Mouse (Mus musculus): ENCODE results near the gene Angptl7.

The Angptl7 gene

DNA sequence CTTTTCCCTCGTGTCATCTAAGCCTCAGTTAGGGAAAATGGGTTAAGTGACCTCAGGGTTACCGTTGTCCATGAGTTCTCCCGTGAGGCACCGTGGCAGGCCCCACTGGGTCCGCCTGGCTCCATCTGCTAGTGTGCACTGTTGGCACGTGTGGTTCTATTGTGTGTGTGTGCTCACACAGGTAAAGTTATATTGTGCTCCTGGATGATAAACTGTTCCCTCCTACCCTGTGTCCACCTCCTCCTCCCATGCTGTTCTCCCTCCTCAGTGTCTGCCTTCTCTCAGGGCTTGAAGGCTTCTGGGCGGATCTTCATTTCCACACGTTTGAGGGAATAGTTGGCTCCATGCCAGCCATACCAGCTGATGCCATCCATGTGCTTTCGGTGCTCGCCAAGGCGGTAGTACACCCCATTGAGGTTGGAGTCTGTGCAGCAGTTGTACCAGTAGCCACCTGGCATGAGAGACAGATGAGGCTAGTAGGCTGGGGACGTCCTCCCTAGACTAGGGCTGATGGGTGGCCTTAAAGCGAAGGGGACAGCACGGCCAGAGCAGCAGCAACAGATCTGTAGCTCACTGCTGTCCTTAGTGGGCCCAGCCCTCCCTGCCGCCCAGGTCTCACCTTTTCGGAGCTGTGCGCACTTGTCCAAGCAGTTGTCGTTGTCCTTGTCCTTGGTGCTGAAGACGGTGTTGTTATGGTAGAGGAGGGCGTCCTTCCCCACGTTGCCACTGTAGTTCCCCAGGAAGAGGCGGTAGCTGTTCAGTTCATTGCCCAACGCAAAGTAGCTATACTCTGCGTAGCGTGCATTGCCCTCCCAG is 4.2 kb downstream of the Angptl7 start:
- no peak for DNase-seq (ENCODE audit: low read depth in 1 of 2, low spot score in 2 of 2)

DNA sequence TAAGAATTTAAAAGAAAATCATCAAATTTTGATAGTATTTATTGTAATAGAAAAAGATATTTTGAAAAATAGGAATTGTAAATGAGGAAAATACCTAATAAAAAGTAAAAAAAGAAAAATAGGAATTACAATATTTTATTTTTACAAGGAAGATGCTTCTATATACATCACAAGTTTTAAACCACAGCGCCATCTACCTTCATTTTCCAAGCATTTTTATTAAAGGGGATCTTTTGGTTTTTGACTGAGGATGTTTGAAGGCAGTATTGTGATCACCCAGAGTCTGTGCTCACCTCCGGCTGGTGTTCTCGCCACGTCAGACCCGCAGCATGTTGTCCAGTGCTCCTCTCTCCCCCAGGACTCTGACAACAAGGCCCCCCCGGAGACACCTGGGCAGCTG is 5.1 kb downstream of the Angptl7 start:
- no peak for DNase-seq (ENCODE audit: low read depth in 1 of 2, low spot score in 2 of 2)

DNA sequence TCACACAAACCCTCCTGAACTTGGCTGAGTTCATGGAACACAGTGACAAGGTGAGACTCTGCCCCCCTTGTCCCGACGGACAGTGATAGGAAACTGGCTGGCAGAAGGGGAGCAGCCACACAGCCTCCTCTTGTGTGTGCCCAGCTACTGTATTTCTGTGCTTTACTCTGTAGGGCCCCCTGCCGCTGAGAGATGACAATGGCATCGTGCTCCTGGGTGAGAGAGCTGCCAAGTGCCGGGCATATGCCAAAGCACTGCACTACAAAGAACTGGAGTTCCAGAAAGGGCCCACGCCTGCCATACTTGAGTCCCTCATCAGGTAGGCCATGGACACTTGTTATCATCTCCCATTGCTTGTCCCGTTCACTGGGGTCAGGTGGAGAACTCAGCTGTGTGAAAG is 8.8 kb downstream of the Angptl7 start:
- DNase-seq (ENCODE audit: low read depth in 1 of 2, low spot score in 2 of 2): no peak

DNA sequence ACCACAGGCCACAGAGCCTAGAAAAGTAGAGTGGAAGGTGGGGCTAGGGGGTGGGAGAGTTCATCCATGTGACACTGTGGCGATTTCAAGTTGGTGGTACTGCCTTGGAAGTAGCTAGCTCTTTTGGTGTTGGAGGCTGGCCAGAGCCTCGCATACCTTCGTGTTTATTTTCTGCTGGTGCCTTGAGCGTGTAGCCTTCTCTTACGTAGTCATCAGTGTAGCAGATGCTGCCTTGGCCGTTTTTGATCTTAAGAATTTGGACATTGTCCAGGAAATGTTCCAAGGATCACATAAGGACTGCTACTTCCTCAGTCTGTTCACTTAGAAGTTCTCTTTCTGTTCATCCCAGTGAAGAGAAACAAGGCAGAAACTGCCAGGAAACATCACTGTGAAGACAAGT is 9.8 kb downstream of the Angptl7 start:
- DNase-seq (ENCODE audit: low read depth in 1 of 2, low spot score in 2 of 2): no peak

DNA sequence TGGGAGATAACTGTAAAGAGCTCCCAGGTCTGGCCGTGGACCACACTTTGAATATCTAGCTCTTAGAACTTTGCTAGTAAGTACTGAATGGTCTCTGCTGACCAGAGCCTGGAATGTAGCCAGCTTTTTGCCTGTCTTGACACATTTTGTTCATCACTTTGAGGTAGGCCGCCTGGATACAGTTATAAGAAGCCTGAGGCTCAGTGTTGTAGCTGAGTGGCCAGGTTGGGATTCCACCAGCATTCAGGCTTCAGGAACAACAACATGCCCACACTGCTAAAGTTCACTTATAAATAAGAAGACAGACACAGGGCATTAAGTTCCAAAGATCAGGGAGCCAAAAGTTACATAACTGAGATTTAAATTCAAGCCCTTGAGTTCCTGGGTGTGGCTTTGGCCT is 12.4 kb downstream of the Angptl7 start:
- DNase-seq (ENCODE audit: low read depth in 1 of 2, low spot score in 2 of 2): no peak

DNA sequence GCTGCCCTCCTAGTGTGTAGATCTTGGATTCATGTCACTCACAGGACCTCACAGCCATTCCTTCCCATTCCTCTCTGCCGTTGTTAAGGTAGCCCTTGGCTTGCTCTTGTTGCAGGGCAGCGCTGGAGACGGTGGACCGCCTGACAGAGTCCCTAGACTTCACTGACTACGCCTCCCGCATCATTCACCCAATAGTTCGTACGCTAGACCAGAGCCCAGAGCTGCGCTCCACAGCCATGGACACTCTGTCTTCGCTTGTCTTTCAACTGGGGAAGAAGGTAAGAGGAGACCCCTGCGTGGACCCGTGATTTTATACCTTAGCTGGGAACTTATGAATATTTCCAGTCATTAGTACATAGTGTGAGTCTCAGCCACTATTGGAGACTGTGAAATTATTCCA is 15.7 kb downstream of the Angptl7 start:
- DNase-seq (ENCODE audit: low read depth in 1 of 2, low spot score in 2 of 2): no peak

DNA sequence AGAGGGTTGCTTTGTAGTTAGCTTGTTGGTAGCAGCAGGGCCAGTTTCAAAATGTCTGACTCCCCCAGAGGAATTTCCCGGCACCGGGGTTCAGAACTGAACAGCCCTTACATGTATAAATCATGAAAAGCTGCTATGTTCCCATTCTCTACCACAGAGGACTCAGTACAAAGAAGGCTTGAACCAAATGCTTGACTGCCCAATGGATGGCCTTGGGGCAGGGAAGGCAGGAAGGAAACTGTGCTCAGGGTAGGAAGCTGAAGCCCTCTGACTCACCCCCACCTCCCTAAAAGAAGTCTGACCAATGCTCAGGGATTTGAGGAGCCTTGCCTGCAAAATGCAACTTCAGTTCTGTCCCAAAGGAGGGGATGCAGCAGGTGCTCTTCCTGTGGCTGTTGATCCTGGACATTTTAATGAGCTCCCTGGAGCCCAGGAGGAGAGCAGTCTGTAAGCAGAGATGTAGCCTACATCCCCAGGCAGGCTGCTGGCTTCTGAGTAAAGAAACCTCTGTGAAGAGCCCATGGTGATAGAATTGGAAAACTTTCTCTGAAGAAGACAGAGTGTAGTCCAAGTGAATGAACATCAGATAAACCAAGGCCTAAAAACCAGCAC is 18.6 kb downstream of the Angptl7 start:
- DNase-seq (ENCODE audit: low read depth in 1 of 2, low spot score in 2 of 2): no peak

DNA sequence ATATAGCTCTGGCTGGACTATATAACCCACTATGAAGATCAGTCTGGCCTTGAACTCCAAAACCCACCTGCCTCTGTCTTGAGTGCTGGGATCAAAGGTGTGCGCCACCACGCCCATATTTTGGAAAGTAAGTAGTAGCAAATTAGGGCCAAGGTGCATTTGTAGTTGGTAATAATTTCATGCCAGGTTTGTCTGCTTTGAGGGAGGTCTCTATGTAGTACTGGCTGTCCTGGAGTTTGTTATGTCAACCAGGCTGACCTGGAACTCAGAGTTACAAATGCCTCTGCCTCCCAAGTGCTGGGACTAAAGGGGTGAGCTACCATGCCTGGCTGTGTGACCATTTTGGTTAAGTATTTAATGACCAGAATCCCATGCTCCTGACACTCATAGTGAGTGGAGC is 20.0 kb downstream of the Angptl7 start:
- no peak for DNase-seq (ENCODE audit: low read depth in 1 of 2, low spot score in 2 of 2)

DNA sequence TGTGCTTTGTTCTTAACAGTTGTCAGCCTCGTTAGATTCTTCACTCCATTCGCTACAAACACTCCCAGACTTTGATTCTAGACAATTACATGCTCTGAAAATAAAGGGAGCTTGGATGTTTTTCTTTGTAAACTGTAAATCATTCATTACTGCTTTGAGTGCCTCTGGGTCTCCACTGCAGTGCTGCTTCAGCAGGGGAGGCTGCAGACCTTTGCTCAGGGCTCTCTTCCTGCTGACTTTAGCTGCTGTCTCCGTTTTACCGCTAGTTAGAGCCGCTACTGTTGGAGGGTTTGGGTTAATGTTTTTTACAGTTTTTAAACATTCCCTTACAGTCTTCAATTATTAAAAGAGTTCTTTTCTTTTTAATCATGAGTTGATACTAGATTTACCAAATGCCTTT is 26.8 kb downstream of the Angptl7 start:
- DNase-seq (ENCODE audit: low read depth in 1 of 2, low spot score in 2 of 2): no peak

DNA sequence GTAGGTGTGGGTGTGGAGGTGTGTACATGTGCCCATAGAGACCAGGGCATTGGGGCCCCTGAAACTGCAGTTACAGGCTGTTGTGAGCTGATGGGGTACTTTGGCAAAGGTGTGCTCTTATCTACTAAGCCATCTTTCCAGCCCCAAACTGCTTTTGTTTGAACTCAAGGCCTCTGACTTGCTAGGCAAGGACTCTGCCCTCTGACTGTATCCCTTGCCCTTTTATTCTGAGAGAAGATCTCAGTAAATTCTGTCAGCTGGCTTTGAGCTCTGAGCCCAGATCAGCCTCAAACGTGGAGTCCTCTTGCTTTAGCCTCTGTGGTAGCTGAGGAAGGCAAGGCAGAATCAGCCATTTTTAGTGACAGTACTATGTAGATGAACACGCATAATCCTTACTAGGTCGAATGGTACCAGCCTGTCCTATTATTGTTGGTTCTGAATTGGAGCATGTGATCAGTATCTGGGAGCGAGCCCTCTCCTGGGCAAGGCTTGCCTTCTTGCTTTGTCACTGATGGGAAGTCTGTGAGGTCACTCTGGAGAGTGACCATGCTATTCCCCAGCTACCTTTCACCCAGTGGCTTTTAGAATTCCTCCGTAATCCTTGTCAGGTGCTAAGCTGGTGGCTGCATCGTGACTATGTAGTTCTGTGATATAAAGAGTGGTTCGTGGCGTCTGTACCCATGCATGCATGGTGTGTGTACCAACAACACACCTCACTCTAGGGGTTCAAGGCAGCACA is 27.7 kb downstream of the Angptl7 start:
- DNase-seq (ENCODE audit: low read depth in 1 of 2, low spot score in 2 of 2): no peak

DNA sequence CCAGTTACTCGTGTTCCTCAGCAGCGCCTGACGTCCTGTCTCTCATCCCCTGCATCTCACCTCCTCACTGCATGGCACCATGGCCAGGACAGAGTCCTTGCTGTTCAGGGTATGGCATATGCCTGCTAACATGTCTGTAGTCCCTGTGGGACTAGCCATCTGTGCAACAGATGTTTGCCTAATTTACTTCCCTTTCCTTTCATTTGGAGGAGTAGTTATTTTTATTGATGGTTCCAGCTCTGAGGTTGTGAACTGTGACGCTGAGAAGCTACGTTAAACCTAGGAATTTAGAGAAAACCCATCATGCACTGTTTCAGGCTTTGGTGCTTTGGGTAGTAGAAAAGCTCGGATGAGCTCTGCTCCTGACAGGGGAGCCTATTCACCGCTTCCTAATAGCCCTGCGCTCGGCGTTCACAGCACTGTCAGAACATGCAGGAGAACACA is 28.9 kb downstream of the Angptl7 start:
- DNase-seq (ENCODE audit: low read depth in 1 of 2, low spot score in 2 of 2): no peak

DNA sequence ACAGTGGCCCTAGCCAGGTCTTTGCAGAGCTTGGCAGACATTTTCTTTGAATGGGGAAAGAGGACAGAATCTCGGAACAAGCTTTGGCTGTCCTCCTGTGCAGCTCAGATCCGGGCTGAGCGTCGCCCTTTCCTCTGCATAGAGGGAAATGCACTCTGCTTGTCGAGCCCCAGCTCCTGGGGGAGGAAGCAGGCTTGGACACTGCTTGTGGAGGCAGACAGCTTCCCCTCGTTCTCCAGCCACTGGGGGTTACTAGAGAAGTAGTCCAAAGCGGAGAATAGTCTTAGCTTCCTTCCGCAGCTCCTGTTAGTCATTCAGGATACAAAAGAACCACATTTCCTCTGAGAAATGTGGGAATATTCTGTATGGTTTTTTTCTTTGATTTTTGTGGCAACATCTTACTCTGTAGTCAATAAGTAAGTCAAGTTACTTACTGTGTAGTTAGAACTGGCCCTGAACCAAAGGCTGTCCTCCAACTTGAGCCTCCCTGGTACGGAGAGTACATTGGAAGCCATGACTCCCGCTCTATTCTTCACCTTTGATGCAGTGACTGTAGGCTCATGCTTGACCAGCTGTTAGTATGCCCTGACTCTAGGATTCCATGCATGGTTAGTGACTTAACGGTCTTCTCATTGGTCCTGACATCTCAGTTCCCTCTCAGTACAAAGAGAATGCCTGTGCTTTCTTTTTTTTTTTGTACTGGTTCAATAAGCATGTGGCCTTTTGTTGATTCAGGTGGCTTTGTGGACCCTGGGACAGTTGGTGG is 30.6 kb downstream of the Angptl7 start:
- no peak for DNase-seq (ENCODE audit: low read depth in 1 of 2, low spot score in 2 of 2)

DNA sequence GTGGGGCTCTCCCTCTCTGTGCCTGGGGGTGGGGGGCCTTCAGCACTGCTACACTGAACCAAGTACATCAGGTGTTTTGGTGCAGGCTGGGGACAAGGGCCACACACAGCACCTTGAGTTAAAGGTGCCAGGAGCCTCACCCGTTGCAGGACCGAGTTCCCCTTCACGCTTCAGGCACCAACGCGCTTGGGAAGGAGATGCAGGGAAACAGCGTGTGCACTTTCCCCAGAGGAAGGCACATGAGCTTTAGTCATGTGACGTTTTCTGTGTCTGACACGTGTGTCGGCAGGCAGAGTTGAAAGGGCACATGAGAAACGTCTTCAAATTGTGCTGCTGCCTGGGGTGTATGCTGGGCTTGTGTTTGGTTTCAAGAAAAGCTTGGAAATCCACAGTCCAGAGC is 31.9 kb downstream of the Angptl7 start:
- DNase-seq (ENCODE audit: low read depth in 1 of 2, low spot score in 2 of 2): no peak

DNA sequence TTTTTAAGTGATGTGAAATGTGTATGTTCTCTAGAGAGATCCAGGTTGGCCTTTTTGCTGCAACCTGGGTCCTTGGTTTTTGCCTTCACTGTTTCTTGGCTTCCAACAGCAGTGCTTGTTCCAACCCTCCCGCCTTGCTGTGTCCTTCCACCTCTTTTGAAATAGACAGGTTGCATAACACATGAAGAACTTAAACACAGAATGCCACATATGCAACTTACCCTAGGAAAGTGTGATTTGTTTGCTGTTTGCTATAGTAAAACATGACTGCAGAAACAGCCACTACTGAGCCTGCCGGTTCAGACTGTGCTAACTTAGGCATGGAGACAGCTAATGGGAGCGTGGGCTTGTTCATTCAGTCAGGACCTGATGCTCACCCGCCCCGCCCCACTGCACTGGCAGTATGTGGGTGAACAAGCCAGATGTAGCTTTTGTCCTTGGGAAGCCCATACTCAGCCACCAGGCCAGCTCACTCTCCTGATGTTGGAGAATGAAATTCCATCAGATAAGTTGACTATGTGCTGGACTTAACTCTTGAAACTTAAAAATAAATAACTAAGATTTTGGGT is 33.7 kb downstream of the Angptl7 start:
- no peak for DNase-seq (ENCODE audit: low read depth in 1 of 2, low spot score in 2 of 2)

DNA sequence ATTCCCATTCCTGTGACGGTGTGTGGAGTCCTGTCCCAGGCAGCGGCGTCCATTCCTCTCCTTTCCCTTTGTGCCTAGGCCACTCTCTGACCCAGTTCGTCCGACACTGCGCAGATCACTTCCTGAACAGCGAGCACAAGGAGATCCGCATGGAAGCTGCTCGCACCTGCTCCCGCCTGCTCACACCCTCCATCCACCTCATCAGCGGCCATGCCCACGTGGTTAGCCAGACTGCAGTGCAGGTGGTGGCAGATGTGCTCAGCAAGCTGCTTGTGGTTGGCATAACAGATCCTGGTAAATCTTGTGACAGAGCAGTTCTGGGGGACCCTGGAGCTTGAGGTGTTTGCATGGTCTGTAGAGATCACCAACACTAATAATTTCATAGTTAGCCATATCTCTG is 35.4 kb downstream of the Angptl7 start:
- no peak for DNase-seq (ENCODE audit: low read depth in 1 of 2, low spot score in 2 of 2)

DNA sequence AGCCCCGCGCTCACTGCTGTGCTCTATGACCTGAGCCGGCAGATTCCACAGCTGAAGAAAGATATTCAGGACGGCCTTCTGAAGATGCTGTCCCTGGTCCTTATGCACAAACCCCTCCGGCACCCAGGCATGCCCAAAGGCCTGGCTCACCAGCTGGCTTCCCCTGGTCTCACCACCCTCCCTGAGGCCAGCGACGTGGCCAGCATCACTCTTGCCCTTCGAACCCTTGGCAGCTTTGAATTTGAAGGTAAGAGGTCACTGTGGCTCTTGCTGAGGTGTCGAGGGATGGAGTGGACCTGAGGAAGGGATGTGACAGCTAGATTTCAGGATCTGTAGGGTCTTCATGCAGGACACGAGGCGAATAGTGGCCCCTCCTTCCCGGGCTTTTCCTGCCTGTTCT is 36.0 kb downstream of the Angptl7 start:
- DNase-seq (ENCODE audit: low read depth in 1 of 2, low spot score in 2 of 2): no peak

DNA sequence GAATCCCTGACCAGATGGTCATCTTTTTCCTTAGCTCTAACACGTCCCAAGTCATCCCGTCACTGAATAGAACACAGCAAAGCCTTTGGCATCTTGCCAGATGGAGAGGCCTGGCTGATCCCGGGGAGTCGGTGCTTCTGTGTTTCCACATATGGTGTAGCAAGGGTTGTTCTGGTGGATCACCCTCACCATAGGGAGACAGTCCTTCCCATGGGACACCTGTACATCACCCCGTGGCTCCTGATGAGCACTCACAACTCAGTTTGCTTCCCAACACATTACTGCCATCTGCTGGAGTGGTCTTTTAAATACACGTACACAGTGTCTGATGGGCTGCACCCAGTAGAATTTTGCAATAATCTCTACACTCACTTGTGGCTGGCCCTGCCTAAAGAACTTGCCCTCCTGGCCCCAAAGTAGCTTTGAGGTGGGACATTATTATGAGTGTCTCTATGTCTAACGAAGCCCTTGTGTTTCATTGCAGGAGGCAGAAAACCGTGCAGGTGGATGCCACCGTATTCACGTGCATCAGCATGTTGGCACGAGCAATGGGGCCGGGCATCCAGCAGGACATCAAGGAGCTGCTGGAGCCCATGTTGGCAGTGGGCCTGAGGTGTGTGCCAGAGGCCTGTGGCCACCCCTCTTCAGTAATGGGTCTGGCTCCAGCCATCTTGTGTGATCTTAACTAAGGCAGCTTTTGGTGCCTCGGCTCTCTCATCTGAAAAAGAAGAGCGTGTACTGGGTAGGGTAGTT is 36.9 kb downstream of the Angptl7 start:
- no peak for DNase-seq (ENCODE audit: low read depth in 1 of 2, low spot score in 2 of 2)

DNA sequence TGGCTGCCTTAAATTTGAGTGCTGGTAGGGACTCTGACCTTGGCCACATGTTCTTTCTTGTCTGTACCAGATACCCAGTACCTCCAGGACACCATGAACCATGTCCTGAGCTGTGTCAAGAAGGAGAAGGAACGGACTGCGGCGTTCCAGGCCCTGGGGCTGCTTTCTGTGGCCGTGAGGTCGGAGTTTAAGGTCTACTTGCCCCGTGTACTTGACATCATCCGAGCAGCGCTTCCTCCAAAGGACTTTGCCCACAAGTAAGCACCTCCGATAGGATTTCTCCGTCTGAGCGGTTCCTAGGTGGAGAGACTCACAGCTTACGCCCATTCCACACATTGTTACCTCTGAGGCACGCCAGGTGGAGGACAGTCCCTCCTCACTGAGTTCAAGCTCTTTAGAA is 37.5 kb downstream of the Angptl7 start:
- no peak for DNase-seq (ENCODE audit: low read depth in 1 of 2, low spot score in 2 of 2)

DNA sequence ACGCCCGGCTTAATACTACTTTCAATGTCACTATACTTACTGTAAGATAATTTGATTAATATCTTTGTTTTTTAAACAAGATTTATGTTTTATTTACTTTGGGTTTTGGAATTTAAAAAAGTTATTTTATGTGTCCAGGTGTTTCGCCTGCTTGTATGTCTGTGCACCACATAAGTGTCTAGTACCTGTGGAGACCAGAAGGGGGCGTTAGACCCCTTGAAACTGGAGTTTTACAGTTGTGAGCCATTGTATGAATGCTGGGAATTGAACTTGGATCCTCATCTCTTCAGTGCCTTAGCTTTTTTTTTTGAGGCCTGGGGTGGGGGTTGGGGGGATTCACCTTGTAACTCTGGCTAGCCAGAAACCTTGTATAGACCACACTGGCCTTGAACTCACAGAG is 38.5 kb downstream of the Angptl7 start:
- no peak for DNase-seq (ENCODE audit: low read depth in 1 of 2, low spot score in 2 of 2)

DNA sequence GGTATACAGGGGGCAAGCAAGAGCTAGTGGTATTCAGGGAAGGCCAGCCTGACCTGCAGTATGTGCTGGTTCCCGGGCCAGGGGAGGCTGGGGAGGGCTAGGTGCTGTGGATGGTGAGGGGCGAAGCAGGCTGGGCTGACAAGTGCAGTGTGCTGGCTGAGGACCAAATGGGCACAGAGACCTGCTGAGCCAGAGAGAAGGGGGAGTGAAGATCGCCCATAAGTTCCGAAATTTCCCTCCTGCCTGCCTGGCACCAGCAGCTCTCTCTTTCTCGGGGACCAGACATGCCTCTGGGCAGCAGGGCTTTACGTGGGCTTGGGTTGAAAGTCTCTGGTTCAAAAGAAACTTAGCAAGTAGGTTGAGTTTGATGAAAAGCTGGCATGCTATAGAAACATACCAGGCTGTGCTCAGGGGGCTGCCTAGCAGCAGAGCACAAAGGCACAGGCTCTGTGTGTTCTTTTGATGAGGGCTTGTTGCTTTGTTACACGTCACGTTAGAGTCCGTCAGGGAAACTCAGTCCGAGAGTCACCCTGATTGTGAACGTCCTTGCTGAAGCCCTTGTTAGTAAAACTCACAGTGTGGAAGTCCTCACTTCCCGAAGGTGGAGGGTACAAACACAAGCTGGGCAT is 39.5 kb downstream of the Angptl7 start:
- no peak for DNase-seq (ENCODE audit: low read depth in 1 of 2, low spot score in 2 of 2)

Data from monocyte, adult 2 months (primary cell).